Mouse (Mus musculus) embryonic facial prominence, embryonic 10.5 days (tissue): ENCODE data around the gene Mrto4. TPM values are rescaled to one million over a fixed set of nuclear protein-coding genes. Genes with fewer than 3 reads are reported as not detected.
A peak's percentile ranks its signal among the peaks of the same experiment; 100 is the strongest.

Source experiments
- DNase-seq: peaks from one replicate; pipeline ENCODE4 v3.0.0-alpha.2; 2017; ENCODE audit warnings: low spot score
- H3K27ac ChIP-seq: fragments of 300-500 bp; sonication (generic); replicated peaks from 2 replicates; pipeline ENCODE4 v1.5.1; 2016; ENCODE audit warnings: mild to moderate bottlenecking
- H3K27me3 ChIP-seq: fragments of 300-500 bp; sonication (generic); replicated peaks from 2 replicates; pipeline ENCODE4 v1.6.1; 2016; ENCODE audit warnings: low read depth, mild to moderate bottlenecking; ENCODE audit not compliant: poor library complexity, severe bottlenecking
- H3K36me3 ChIP-seq: fragments of 300-500 bp; sonication (generic); replicated peaks from 2 replicates; pipeline ENCODE4 v1.6.1; 2016; ENCODE audit warnings: mild to moderate bottlenecking, moderate library complexity
- H3K4me1 ChIP-seq: fragments of 300-500 bp; sonication (generic); 2 replicates; pipeline ENCODE4 v1.6.1; 2016
- H3K4me3 ChIP-seq: fragments of 300-500 bp; sonication (generic); 2 replicates; pipeline ENCODE4 v1.5.1; 2016; ENCODE audit warnings: mild to moderate bottlenecking, moderate library complexity
- H3K9me3 ChIP-seq: fragments of 300-500 bp; sonication (generic); 2 replicates; pipeline ENCODE4 v1.6.1; 2016; ENCODE audit warnings: mild to moderate bottlenecking
- WGBS: fragments of 180-500 bp; shearing (Covaris S2); methylation state at CpG from one replicate; pipeline ENCODE4 v1.1.7; 2016; 5-methylcytosine and 5-hydroxymethylcytosine counted together
- microRNA-seq: library from miRNA; unstranded; fragments of <30 nt; microRNA quantifications from one replicate; pipeline ENCODE4, GENCODE M21; 2017
- polyA plus RNA-seq: library from polyadenylated mRNA; unstranded; fragments of >200 nt; fragmentation: Nextera tagmentation; extraction: Ambion mirVana; gene quantifications from 2 replicates; pipeline ENCODE4 v1.2.1, GENCODE M21; 2016

The Mrto4 gene
- polyA plus RNA-seq, 1 experiment from 2014 or later = 180 TPM

DNA sequence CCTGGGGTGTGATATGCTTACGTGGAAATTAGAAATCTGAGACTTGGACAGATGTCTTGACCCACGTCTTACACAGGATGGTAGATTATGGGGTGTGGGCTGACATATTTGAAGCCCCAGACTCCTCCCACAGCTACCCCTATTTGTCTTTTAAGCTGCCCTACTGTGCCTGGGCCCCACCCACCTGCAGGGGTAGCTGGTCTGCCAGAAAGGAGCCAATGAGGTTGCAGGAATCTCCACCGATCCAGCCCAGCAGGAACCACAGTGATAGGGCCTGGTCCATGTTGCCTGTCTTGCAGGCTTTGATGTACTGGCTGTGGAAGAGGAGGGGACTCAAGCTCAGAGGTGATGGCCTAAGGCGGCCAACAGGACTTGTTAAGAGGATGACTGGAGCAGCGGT lies 50.1 kb downstream of the Mrto4 start:
- WGBS = 65% methylated on average over 5 of the region's 5 CpGs
- H3K4me1 ChIP-seq = peaks cover under 1% of the 10 kb centered on the region
- DNase-seq = no peak
- H3K27ac ChIP-seq = no peak overlapping the region
- no peaks in the 10 kb centered on the region for H3K9me3 ChIP-seq
- no peak overlapping the region for H3K4me3 ChIP-seq
- H3K27me3 ChIP-seq = no peaks in the 10 kb centered on the region
- H3K36me3 ChIP-seq = peaks cover 81% of the 10 kb centered on the region

DNA sequence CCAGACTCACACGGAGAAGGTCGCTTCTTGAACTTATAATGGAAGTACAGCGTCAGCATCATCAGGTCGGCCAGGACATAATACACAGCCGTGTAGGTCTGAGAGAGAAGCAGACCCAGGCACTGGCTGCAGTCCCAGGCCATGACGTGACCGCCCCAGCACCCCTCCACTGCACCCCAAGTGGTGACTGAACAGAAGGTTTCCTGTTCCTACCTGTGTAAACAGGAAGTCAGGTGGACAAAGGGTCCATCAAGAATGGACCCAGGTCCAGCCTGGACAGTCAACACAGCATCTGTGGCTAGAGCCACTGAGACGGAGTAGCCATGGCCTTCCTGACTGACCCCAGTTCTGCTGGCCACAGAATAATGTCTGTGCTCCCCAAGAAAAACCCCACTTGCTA lies 50.6 kb downstream of the Mrto4 start:
- H3K27me3 ChIP-seq = no peaks in the 10 kb centered on the region
- no peak for DNase-seq
- no peak overlapping the region for H3K4me3 ChIP-seq
- H3K9me3 ChIP-seq = no peaks in the 10 kb centered on the region
- no peak overlapping the region for H3K27ac ChIP-seq
- H3K4me1 ChIP-seq = peaks cover 5% of the 10 kb centered on the region
- 91% methylated on average over 8 of the region's 8 CpGs for WGBS
- peaks cover 78% of the 10 kb centered on the region for H3K36me3 ChIP-seq

DNA sequence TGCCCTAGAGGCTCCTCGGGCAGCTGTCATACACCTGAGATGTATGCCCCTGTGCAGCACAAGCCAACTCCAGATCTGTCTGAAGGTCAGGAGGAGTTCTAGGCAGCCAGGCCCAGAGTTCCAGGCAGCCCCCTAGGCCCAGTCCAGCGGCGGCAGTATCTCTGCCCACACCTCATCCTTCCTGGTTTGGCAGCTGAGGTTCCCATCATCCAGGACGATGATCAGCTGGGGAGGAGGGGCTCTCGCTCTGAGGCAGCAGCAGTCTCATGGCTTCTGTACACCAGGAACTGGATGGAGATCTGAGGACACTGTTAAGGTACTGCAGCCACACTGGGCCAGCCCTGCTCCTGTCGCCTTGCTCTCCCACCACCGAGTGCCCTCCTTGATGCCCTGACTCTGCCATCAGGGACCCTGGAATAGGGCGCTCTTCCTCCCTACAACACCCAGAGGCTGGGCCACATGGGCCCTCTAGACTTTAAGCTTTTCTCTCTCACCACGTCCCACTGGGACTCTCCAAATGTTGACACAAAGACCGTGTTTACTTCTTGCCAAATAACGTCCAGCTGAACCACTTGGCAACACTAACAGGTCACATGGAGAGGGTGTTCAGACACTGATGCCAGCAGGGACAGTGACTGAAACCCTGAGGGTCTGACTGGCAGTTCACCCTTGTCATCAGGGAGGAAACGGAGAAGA lies 53.6 kb downstream of the Mrto4 start:
- 88% methylated on average over 12 of the region's 12 CpGs for WGBS
- H3K27me3 ChIP-seq = no peaks in the 10 kb centered on the region
- H3K27ac ChIP-seq = no peak overlapping the region
- H3K4me3 ChIP-seq = no peak overlapping the region
- H3K4me1 ChIP-seq = peaks cover 13% of the 10 kb centered on the region
- peaks cover 54% of the 10 kb centered on the region for H3K36me3 ChIP-seq
- DNase-seq = no peak
- no peaks in the 10 kb centered on the region for H3K9me3 ChIP-seq

DNA sequence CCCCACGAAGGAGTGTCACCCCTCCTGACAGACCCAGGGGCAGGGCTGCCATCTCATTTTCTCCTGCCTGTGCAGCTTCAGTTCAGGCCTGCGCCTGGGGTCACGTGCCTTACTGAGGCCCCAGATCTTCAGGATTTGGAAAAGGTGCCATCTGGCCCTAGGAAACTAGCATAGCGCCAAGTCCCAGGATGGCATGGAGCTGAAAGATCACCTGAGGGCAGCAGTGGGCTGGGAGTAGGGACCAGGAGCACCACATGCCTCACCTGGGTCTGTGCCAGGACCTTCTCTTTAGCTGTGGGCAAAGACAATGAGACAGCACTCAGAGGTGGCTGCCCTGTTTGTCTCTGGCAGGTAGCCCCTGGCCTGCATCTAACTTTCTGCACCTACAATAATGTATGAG lies 54.8 kb downstream of the Mrto4 start:
- no peak for DNase-seq
- Histone ChIP-seq H3K9me3 (no peaks in the 10 kb centered on the region), H3K4me1 (peaks cover 13% of the 10 kb centered on the region), H3K27me3 (no peaks in the 10 kb centered on the region), H3K27ac (no peak overlapping the region), H3K36me3 (peaks cover 50% of the 10 kb centered on the region), H3K4me3 (no peak overlapping the region)
- 92% methylated on average over 4 of the region's 4 CpGs for WGBS

Small RNAs within 50 kb of the gene (microRNA-seq; reads per million reads assigned to microRNA genes)
- 8.8 reads per million, percentile 20 among the genes with 10 or more reads in this experiment for gene Gm24245
- gene Gm25732 = 1.2 reads per million

Other genes starting within 250 kb of the Mrto4 start
- gene Minos1, start 221.5 kb downstream of the Mrto4 start, polyA plus RNA-seq = 431 and 444 TPM in 2 replicates
- 388 and 409 TPM in 2 replicates for gene Capzb, start 159.7 kb downstream of the Mrto4 start, polyA plus RNA-seq
- 17.5 and 17.7 TPM in 2 replicates for gene Pqlc2, start 41.9 kb downstream of the Mrto4 start, polyA plus RNA-seq
- 141 and 158 TPM in 2 replicates for gene Akr7a5, start 41.8 kb downstream of the Mrto4 start, polyA plus RNA-seq
- gene Emc1, start within 50 bp of the Mrto4 start, polyA plus RNA-seq = 30.3 and 33.1 TPM in 2 replicates
- gene Ubr4, start within 50 bp of the Mrto4 start, polyA plus RNA-seq = 60.5 and 64.9 TPM in 2 replicates
- gene Iffo2, start 178.0 kb upstream of the Mrto4 start, polyA plus RNA-seq = 4.2 and 4.3 TPM in 2 replicates